Mouse (Mus musculus) C2C12 (cell line): ENCODE measurements around the gene Hoxa3. TPM values are rescaled to one million over a fixed set of nuclear protein-coding genes. Genes with fewer than 3 reads are reported as not detected.

Experiments used
- H3K27me3 ChIP-seq: one replicate; pipeline ENCODE4 v1.6.1; 2011; ENCODE audit not compliant: control insufficient read depth, insufficient read depth, insufficient read length
- H3K36me3 ChIP-seq: one replicate; pipeline ENCODE4 v1.6.1; 2011; ENCODE audit not compliant: control insufficient read depth, insufficient read depth
- H3K4me3 ChIP-seq: one replicate; pipeline ENCODE4 v1.5.1; 2011; ENCODE audit warnings: mild to moderate bottlenecking, control low read depth; ENCODE audit not compliant: poor library complexity, insufficient read depth, severe bottlenecking
- H3K79me2 ChIP-seq: one replicate; pipeline ENCODE4 v1.6.1; 2011; ENCODE audit not compliant: control insufficient read depth, insufficient read depth
- H3K79me3 ChIP-seq: one replicate; pipeline ENCODE4 v1.6.1; 2011; ENCODE audit warnings: low read depth, control low read depth
- H3ac ChIP-seq: one replicate; pipeline ENCODE3; 2011; ENCODE audit warnings: low read depth; ENCODE audit not compliant: control insufficient read depth, insufficient read length
- CEBPB ChIP-seq: IDR thresholded peaks from one replicate; pipeline ENCODE4 v1.6.1; 2011; ENCODE audit warnings: low read depth, mild to moderate bottlenecking, control low read depth, moderate library complexity
- CTCF ChIP-seq: IDR thresholded peaks from one replicate; pipeline ENCODE4 v1.5.1; 2011; ENCODE audit not compliant: control insufficient read depth, insufficient read depth, insufficient read length
- FOSL1 ChIP-seq: IDR thresholded peaks from one replicate; pipeline ENCODE4 v1.8.0; 2011; ENCODE audit warnings: mild to moderate bottlenecking, low read length; ENCODE audit not compliant: poor library complexity, insufficient read depth, severe bottlenecking
- MAX ChIP-seq: IDR thresholded peaks from one replicate; pipeline ENCODE4 v1.6.1; 2011; ENCODE audit warnings: mild to moderate bottlenecking, control low read depth
- MYOD1 ChIP-seq: IDR thresholded peaks from one replicate; pipeline ENCODE4 v1.6.1; 2011; ENCODE audit warnings: low read depth; ENCODE audit not compliant: control insufficient read depth, insufficient read length
- MYOG ChIP-seq: IDR thresholded peaks from one replicate; pipeline ENCODE4 v1.6.1; 2011; ENCODE audit not compliant: control insufficient read depth, insufficient read length; ENCODE audit errors: extremely low read depth
- USF1 ChIP-seq: IDR thresholded peaks from one replicate; pipeline ENCODE4 v1.6.1; 2011; ENCODE audit warnings: low read depth, mild to moderate bottlenecking, control low read depth, moderate library complexity
- polyA plus RNA-seq: library from polyadenylated mRNA; unstranded; fragments of >200 nt; fragmentation: generic; extraction: Trizol; gene quantifications from one replicate; pipeline ENCODE4 v1.2.1, GENCODE M21; 2012; ENCODE audit warnings: missing spikeins

Gene Hoxa3
- polyA plus RNA-seq, 1 experiment: 0.67 TPM

GRCm38 (mm10) chr6:52251177-52251879, 38.2 kb upstream of the Hoxa3 start:
- Histone ChIP-seq H3K27me3 (no peaks in the 10 kb centered on the region), H3K79me3 (peaks cover 35% of the 10 kb centered on the region), H3K4me3 (no peak overlapping the region), H3ac (no peak overlapping the region), H3K79me2 (peaks cover 56% of the 10 kb centered on the region), H3K36me3 (peaks cover 13% of the 10 kb centered on the region)
- TF ChIP-seq FOSL1: no peak
- no peak for TF ChIP-seq CEBPB
- no peak for TF ChIP-seq USF1
- no peak for TF ChIP-seq MYOD1
- TF ChIP-seq CTCF: no peak
- no peak for TF ChIP-seq MAX
- TF ChIP-seq MYOG: no peak

- Histone ChIP-seq H3ac (no peak overlapping the region), H3K79me3 (peaks cover 44% of the 10 kb centered on the region), H3K36me3 (peaks cover 13% of the 10 kb centered on the region), H3K4me3 (peak overlapping the region; percentile 14), H3K79me2 (peaks cover 71% of the 10 kb centered on the region), H3K27me3 (no peaks in the 10 kb centered on the region)
- TF ChIP-seq MYOD1 (no peak), MAX (no peak), CTCF (no peak), USF1 (no peak), FOSL1 (no peak), CEBPB (no peak), MYOG (no peak)
Observed at GRCm38 (mm10) chr6:52249826-52250225, 36.7 kb upstream of the Hoxa3 start.

- peaks cover 76% of the 10 kb centered on the region for H3K79me2 ChIP-seq
- H3K36me3 ChIP-seq: peaks cover 13% of the 10 kb centered on the region
- peaks cover 49% of the 10 kb centered on the region for H3K79me3 ChIP-seq
- peak overlapping the region; percentile 19 for H3ac ChIP-seq
- H3K4me3 ChIP-seq: peak overlapping the region; percentile 14
- TF ChIP-seq USF1: no peak
- no peak for TF ChIP-seq CEBPB
- H3K27me3 ChIP-seq: no peaks in the 10 kb centered on the region
Observed at GRCm38 (mm10) chr6:52249415-52249738, 36.2 kb upstream of the Hoxa3 start.

DNA sequence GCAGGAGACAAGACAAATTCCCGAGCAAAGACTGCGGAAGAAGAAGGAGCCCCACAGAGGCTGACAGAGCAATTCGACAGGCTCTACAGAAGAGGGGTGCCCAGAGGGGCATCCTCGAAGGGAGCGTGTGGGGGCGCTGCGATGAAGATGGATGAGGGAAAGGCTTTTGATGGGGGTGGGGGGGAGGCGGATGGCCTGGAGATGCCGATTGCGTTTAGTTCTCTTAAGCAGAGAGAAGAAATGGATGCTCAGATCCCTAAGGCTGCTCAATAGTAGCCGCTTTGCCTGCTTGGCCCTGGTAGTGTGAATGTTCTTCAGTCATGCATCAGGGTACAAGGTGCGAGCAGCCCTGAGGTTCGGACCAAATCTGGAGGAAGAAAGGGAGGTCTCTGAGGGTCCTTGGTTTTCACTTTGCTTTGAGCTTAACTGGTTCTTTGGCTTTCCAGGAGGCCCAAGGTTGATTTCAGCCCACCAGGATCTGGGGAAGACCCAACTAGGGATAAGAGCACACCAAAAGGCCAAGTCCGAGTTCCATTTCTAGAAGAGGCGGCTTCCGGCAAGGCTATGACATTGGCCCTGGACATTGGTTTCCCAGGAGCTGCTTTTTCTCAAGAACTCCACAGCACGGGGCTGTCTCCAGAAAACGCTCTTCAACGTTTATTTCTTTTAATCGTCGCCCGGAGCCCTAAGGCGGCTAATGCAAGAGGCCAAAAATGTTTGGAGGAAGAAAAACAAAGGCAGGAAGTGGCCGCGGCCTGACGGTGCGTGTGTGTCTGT, 35.7 kb upstream of the Hoxa3 start:
- H3K79me3 ChIP-seq: peaks cover 53% of the 10 kb centered on the region
- peak overlapping the region; percentile 52 for H3ac ChIP-seq
- peaks cover 13% of the 10 kb centered on the region for H3K36me3 ChIP-seq
- peak overlapping the region; percentile 28 for H3K4me3 ChIP-seq
- H3K79me2 ChIP-seq: peaks cover 81% of the 10 kb centered on the region
- TF ChIP-seq FOSL1: no peak
- no peak for TF ChIP-seq MYOD1
- TF ChIP-seq MAX: no peak
- no peak for TF ChIP-seq MYOG
- no peak for TF ChIP-seq CEBPB
- TF ChIP-seq USF1: no peak
- no peak for TF ChIP-seq CTCF
- no peaks in the 10 kb centered on the region for H3K27me3 ChIP-seq

DNA sequence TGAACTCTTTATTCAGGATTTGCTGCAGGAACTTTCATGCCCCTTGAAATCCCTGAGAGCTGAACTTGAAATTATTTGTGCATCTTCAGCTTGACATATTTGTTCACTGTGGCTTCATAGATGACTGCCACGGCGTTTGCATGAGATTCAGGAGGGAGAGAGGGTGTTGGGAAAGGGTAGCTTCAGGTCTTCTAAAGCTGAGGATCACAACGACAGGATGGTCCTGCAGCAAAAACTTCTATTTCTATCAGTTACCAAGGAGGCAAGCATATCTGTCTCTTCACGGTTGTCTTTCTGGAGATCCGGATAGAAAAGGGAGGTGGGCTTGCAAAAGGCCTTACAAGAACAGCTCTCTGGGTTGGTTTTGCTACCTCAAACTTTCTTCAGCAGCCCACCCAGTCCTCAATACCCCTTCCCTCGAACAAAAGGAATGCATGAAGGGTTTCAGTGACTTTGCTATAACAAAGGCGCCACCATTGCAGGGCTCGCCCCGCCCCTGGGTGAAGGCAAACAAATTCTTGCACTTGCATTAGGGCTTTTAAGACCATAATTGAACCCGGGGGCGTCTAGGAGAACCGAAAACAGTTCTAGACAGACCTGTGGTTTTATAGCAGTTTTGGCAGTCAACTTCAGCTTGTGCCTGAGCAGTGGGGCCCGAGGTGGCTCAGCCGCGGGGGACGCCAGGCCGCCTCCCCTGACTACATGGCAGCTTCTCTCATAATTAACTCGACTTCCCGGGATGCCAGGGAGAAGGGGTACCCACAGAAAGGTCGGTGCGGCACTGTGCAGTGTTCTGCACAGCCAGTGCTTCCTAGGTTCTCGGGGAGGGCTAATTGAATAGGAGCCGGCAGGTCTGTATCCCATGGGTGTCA, 34.9 kb upstream of the Hoxa3 start:
- Histone ChIP-seq H3K4me3 (peak overlapping the region; percentile 28), H3K27me3 (no peaks in the 10 kb centered on the region), H3K36me3 (peaks cover 13% of the 10 kb centered on the region)

More for the DNA sequence above, 34.9 kb upstream of the Hoxa3 start:
- TF ChIP-seq MYOG: no peak
- no peak for TF ChIP-seq MYOD1
- TF ChIP-seq USF1: no peak
- TF ChIP-seq MAX: no peak
- TF ChIP-seq CTCF: no peak
- TF ChIP-seq FOSL1: no peak
- TF ChIP-seq CEBPB: no peak
- H3K79me2 ChIP-seq: peaks cover 89% of the 10 kb centered on the region
- peaks cover 61% of the 10 kb centered on the region for H3K79me3 ChIP-seq
- peak overlapping the region; percentile 52 for H3ac ChIP-seq
